Mouse (Mus musculus) liver, embryonic 14.5 days (tissue): Measurements from ENCODE around the gene Aldh1l2.

Experiments used
- CTCF ChIP-seq: IDR thresholded peaks from 2 replicates; pipeline ENCODE4 v1.5.1; 2016; ENCODE audit warnings: antibody characterized with exemption, low read depth, control low read depth
- EP300 ChIP-seq: IDR thresholded peaks from 2 replicates; pipeline ENCODE4 v1.6.1; 2016; ENCODE audit warnings: antibody characterized with exemption, low read depth

DNA sequence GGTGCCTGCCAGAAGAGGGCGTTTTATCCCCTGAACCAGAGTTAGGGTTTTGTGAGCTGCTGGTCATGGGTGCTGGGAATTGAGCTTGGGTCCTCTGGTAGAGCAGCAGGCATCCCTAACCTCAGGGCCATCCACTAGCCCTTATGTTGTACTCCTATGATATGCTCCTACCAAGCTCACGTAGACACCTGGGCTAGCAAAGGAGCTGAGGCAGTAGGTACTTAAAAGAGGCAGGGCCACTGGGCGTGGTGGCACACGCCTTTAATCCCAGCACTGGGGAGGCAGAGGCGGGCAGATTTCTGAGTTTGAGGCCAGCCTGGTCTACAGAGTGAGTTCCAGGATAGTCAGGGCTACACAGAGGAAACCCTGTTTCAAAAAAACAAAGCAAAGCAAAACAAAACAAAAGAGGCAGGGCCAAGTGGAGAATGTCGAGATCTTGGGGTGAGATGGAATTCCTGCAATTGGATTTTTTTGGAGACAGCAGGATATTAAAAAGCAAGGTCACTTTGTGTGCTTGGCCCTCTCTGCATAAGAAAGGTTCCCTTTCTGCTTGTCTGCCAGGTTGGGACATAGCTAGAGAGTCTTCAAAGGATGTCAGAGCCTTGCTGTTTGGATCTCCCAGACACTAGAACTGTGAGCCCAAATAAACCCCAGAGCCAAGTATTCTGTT, 5.5 kb upstream of the Aldh1l2 start:
- TF ChIP-seq CTCF (no peak), EP300 (no peak)
